Mouse (Mus musculus) heart, adult 2 months (tissue): ENCODE results near the gene Dido1.

Experiments used
- CTCF ChIP-seq: fragments of 200-600 bp; IDR thresholded peaks from 2 replicates; pipeline ENCODE4 v1.8.1; 2022; ENCODE audit warnings: antibody characterized with exemption, mild to moderate bottlenecking, moderate library complexity
- EP300 ChIP-seq: fragments of 200-500 bp; IDR thresholded peaks from 2 replicates; pipeline ENCODE4 v1.6.1; 2011; ENCODE audit warnings: low read depth, low read length, control low read depth; ENCODE audit not compliant: insufficient read depth
- POLR2A ChIP-seq: fragments of 200-500 bp; IDR thresholded peaks from 2 replicates; pipeline ENCODE4 v1.6.1; 2011; ENCODE audit warnings: mild to moderate bottlenecking, low read depth, low read length, control low read depth; ENCODE audit not compliant: insufficient read depth

GRCm38 (mm10) chr2:180658381-180658780 is 51.4 kb downstream of the Dido1 start:
- TF ChIP-seq EP300 (no peak), POLR2A (no peak), CTCF (no peak)
